Mouse (Mus musculus) embryonic facial prominence, embryonic 11.5 days (tissue): Measurements from ENCODE around the gene Myo3b. TPM values are rescaled to one million over a fixed set of nuclear protein-coding genes. Genes with fewer than 3 reads are reported as not detected.

Experiments
- ATAC-seq: fragments of 200-750 bp; cut with Nextera tagmentation; replicated peaks from 2 replicates; pipeline ENCODE4 v1.8.0; 2017; ENCODE audit warnings: low read depth; ENCODE audit not compliant: insufficient number of reproducible peaks, low FRiP score, low TSS enrichment
- DNase-seq: peaks from one replicate; pipeline ENCODE4 v3.0.0-alpha.2; 2015; ENCODE audit warnings: low spot score
- H3K27ac ChIP-seq: fragments of 300-500 bp; sonication (generic); replicated peaks from 2 replicates; pipeline ENCODE4 v1.5.1; 2014; ENCODE audit warnings: mild to moderate bottlenecking, low read depth, low read length, control low read depth
- H3K27me3 ChIP-seq: fragments of 300-500 bp; sonication (generic); 2 replicates; pipeline ENCODE4 v1.6.1; 2014; ENCODE audit warnings: mild to moderate bottlenecking, low read length, moderate library complexity, mixed read lengths; ENCODE audit not compliant: control insufficient read depth, insufficient read depth
- H3K36me3 ChIP-seq: fragments of 300-500 bp; sonication (generic); replicated peaks from 2 replicates; pipeline ENCODE4 v1.6.1; 2014; ENCODE audit warnings: low read depth, mild to moderate bottlenecking, low read length, moderate library complexity, mixed read lengths; ENCODE audit not compliant: control insufficient read depth, insufficient read depth
- H3K4me1 ChIP-seq: fragments of 300-500 bp; sonication (generic); 2 replicates; pipeline ENCODE4 v1.6.1; 2014; ENCODE audit warnings: low read length, mixed read lengths; ENCODE audit not compliant: control insufficient read depth, insufficient read depth
- H3K4me2 ChIP-seq: fragments of 300-500 bp; sonication (generic); 2 replicates; pipeline ENCODE4 v1.6.1; 2014; ENCODE audit warnings: low read depth, mild to moderate bottlenecking, control low read depth, low read length, moderate library complexity
- H3K4me3 ChIP-seq: fragments of 300-500 bp; sonication (generic); 2 replicates; pipeline ENCODE4 v1.5.1; 2014; ENCODE audit warnings: low read depth, low read length, control low read depth
- H3K9ac ChIP-seq: fragments of 300-500 bp; sonication (generic); replicated peaks from 2 replicates; pipeline ENCODE4 v1.6.1; 2014; ENCODE audit warnings: mild to moderate bottlenecking, control low read depth, low read length
- H3K9me3 ChIP-seq: fragments of 300-500 bp; sonication (generic); replicated peaks from 2 replicates; pipeline ENCODE4 v1.6.1; 2016; ENCODE audit warnings: mild to moderate bottlenecking, low read length, inconsistent platforms, mixed read lengths; ENCODE audit not compliant: control insufficient read depth
- whole genome bisulfite sequencing: fragments of 180-500 bp; shearing (Covaris S2); extraction: QIAGEN DNeasy Blood & Tissue Kit; methylation state at CpG from one replicate; pipeline ENCODE4 v1.1.7; 2014; 5-methylcytosine and 5-hydroxymethylcytosine counted together
- polyA plus RNA-seq: library from polyadenylated mRNA; unstranded; fragments of >200 nt; fragmentation: Nextera tagmentation; extraction: Ambion mirVana; gene quantifications from 2 replicates; pipeline ENCODE4 v1.2.1, GENCODE M21; 2014

Gene Myo3b
- polyA plus RNA-seq, 1 experiment from 2014 or later: 0.07 TPM

DNA sequence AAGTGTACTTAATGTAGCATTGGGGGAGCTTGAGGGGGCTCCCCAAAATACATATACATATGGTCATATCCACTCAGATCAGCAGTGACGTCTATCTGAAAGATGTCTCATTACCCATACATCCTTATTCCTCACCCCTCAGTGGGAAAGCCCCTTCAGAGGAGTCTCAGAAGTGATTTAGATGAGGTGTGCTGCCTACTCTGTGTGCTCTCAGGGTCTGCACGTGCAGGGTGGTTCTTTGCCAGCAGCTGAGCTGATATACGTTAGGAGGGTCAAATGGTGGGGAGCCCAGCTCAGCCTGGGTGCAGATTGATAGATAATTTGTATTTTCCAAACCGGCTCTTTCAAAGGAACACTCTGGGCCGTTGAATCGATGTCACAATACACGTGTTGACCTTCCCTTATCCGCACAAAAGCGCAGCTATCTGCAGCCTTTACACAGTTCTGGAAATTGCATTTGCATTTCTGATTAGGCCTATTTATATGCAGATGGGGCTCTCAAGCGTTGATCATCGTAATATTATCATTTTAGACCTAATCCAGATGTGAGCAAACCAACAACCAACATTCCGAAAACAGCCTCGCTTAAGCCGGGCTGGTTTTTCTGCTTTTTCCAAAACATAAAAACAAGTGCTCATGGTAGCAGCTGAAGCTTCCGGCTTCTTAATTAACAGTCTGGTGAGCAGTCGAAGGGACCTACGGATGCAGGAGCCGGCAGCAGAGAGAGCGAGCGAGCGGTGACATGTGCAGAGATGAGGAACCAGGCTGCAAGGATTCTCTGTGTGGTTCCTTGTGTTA lies 88.6 kb downstream of the Myo3b start:
- Histone ChIP-seq H3K9me3 (no peaks in the 10 kb centered on the region), H3K4me3 (no peak overlapping the region), H3K9ac (no peak overlapping the region), H3K4me1 (no peaks in the 10 kb centered on the region; the same call in 1 of the 2 replicates), H3K4me2 (peak overlapping the region; percentile 21), H3K27me3 (peaks cover 5% of the 10 kb centered on the region; the same call in 1 of the 2 replicates), H3K36me3 (no peaks in the 10 kb centered on the region), H3K27ac (no peak overlapping the region)
- DNase-seq (peak; percentile 23), ATAC-seq (peak; percentile 57; the same call in 1 of the 2 replicates)
- 8% methylated on average over 21 of the region's 21 CpGs for WGBS

DNA sequence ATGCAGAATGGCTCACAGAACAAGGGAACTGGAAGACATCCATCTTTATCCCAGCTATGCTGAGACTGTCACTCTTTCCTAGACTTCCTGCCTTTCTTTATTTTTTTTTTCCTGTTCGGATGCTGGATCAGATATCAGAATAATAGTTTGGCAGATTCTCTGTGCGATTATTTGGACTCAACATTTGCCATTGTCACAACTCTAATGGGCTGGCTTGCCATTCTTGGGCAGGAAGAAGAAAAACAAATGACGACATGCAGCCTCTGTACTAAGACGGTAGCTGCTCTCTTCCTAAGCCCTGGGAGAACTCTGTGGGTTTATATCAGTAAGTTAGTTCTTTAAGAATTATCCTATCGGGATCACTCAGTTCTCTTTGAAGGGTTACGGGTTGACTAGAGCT lies 89.7 kb downstream of the Myo3b start:
- 69% methylated on average over 6 of the region's 6 CpGs for WGBS
- H3K36me3 ChIP-seq: no peaks in the 10 kb centered on the region
- H3K4me3 ChIP-seq: no peak overlapping the region
- H3K27ac ChIP-seq: no peak overlapping the region
- no peak for ATAC-seq
- no peaks in the 10 kb centered on the region for H3K9me3 ChIP-seq
- no peaks in the 10 kb centered on the region; the same call in 1 of the 2 replicates for H3K4me1 ChIP-seq
- H3K9ac ChIP-seq: no peak overlapping the region
- DNase-seq: no peak
- peaks cover 5% of the 10 kb centered on the region; the same call in 1 of the 2 replicates for H3K27me3 ChIP-seq
- no peak overlapping the region for H3K4me2 ChIP-seq

DNA sequence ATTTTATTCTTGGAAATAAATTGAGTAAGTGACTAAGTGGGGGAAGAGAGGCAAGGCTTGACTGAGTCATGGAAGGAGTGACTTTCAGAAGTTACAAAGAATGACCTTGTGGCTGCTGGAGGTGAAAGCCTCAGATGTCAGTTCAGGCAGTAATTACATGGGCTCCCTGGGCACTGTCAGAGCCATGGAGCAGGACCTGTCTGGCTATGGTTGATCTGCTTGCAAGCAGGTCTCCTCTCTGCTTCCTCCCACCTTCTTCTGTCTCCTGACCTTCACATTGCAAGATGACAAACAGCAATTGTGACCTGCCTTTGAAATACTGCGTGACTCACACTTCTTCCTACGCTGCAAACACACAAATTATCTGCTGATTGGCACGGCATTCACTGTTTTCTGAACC lies 90.6 kb downstream of the Myo3b start:
- Histone ChIP-seq H3K9ac (no peak overlapping the region), H3K27me3 (peaks cover 5% of the 10 kb centered on the region; the same call in 1 of the 2 replicates)
- 60% methylated on average over 3 of the region's 3 CpGs for WGBS

DNA sequence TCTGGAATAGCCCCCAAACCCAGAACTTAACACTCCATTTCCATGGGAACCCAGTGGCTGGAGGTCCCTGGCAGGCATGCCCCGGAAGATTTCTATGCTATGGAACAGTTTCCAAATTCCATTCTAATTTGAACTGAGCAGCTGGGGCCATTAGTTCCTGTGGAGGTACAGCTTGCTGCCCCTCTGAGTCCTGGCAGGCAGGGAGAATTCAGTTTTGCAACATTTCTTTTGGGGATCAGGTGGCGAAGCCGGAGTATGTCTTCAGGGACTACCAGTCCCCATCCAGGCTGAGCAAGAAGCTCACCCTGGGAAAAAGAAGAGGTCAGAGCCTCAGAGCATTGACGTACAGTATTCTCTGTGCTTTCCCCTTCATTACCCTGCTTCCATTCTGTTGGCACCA lies 94.4 kb downstream of the Myo3b start:
- no peaks in the 10 kb centered on the region; the same call in 1 of the 2 replicates for H3K27me3 ChIP-seq

More for the DNA sequence above, 90.6 kb downstream of the Myo3b start:
- no peak overlapping the region for H3K27ac ChIP-seq
- no peaks in the 10 kb centered on the region for H3K36me3 ChIP-seq
- H3K9me3 ChIP-seq: no peaks in the 10 kb centered on the region
- ATAC-seq: no peak
- H3K4me2 ChIP-seq: no peak overlapping the region
- H3K4me3 ChIP-seq: no peak overlapping the region
- DNase-seq: no peak
- H3K4me1 ChIP-seq: no peaks in the 10 kb centered on the region; the same call in 1 of the 2 replicates

DNA sequence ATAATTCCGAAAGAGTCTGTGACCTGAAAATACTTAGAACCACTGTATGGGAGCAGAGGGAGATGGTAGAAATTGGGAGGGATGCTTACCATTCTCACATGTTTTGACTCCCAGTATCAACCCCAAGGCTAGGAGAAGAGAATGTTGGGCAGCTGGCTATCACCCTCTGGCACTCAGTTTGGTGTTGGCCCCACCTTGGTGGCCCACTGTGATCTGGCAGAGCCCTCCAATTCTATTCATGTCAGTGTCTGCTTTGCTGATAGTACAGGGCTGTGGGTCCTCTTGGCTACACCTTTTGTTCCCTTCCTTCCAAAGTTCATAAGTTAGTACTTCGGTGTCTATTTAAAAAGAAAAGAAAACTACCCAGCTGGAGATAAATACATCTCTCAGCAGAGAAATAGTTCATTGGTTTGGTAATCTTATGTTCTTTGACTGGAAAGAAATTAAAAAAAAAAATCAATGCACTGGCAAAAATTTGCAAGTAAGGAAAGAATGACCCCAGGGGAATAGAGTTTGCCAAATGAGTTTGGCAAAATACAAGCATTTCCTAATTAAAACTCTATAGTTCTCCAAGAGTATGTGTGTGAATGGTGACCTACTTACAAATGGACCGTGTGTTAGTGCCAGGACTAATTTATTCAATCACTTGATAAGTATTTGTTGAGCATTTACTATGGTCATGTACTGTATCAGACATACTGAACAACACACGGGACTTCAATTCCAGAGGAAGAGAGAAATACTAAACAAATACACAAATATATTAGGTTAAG lies 98.5 kb downstream of the Myo3b start:
- Histone ChIP-seq H3K4me3 (no peak overlapping the region), H3K27me3 (no peaks in the 10 kb centered on the region), H3K4me1 (no peaks in the 10 kb centered on the region), H3K9ac (no peak overlapping the region), H3K36me3 (no peaks in the 10 kb centered on the region), H3K27ac (no peak overlapping the region), H3K4me2 (no peak overlapping the region), H3K9me3 (no peaks in the 10 kb centered on the region)
- ATAC-seq (no peak), DNase-seq (no peak)
- 89% methylated on average over 4 of the region's 4 CpGs for WGBS

More for the DNA sequence above, 94.4 kb downstream of the Myo3b start:
- H3K9ac ChIP-seq: no peak overlapping the region
- ATAC-seq (no peak), DNase-seq (no peak)
- H3K36me3 ChIP-seq: no peaks in the 10 kb centered on the region
- WGBS: 75% methylated on average over 4 of the region's 4 CpGs
- H3K4me2 ChIP-seq: no peak overlapping the region
- no peak overlapping the region for H3K4me3 ChIP-seq
- H3K4me1 ChIP-seq: no peaks in the 10 kb centered on the region
- H3K27ac ChIP-seq: no peak overlapping the region
- H3K9me3 ChIP-seq: no peaks in the 10 kb centered on the region

DNA sequence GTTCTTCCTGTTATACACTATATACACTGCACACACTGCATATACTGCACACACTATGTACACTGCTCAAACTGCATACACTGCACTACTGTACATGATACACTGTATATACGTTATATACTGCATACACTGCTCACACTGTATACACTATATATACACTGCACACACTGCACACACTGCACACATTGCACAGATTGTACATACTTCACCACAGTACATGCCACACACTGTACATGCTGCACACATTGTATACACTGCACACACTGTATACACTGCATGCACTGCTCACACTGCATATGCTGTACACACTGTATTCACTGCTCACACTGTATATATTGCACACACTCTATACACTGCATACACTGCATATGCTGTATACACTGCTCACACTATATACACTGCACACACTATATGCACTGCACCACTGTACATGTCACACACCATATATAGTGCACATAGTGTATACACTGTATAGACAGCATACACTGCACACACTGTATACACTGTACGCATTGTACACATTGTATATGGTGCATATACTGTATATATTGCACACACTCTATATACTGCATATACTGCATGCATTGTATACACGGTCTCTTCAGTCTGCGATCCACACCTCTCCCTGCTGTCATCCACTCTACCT lies 104.7 kb downstream of the Myo3b start:
- Histone ChIP-seq H3K4me1 (no peaks in the 10 kb centered on the region), H3K36me3 (no peaks in the 10 kb centered on the region), H3K4me2 (no peak overlapping the region), H3K27me3 (no peaks in the 10 kb centered on the region), H3K9me3 (no peaks in the 10 kb centered on the region), H3K4me3 (no peak overlapping the region), H3K27ac (no peak overlapping the region), H3K9ac (no peak overlapping the region)
- ATAC-seq: peak; percentile 76
- DNase-seq: no peak
- WGBS: 94% methylated on average over 4 of the region's 4 CpGs

DNA sequence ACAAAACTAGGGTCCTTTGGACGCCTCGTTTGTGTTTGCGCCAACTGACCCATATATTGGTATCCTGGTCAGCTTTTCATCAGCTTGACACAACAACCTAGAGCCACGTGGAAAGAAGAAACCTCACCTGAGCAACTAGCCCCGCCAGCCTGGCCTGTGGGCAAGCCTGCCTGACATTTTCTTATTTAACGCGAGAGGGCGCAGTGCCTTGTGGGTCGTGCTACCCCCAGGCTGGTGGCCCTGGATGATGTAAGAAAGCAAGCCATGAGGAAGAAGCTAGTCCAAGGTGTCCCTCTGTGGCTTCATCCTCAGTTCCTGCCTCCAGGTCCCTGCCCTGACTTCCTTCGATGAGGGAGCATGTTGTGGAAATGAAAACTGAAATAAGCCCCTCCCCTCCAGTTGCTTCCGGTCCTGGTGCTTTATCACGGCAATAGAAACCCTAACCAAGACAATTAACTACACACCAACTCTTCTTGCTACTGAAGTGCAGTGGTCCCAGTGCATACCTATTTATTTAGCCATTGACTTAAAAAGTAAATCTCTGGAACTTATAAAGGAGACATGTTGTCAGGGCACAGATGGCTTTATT lies 108.2 kb downstream of the Myo3b start:
- no peaks in the 10 kb centered on the region for H3K9me3 ChIP-seq
- H3K4me1 ChIP-seq: no peaks in the 10 kb centered on the region
- no peak overlapping the region for H3K4me2 ChIP-seq
- H3K4me3 ChIP-seq: no peak overlapping the region
- no peaks in the 10 kb centered on the region for H3K27me3 ChIP-seq
- no peak overlapping the region for H3K9ac ChIP-seq
- WGBS: 47% methylated on average over 12 of the region's 12 CpGs
- ATAC-seq (no peak), DNase-seq (no peak)
- no peaks in the 10 kb centered on the region for H3K36me3 ChIP-seq
- H3K27ac ChIP-seq: no peak overlapping the region
